Mouse (Mus musculus) limb, embryonic 15.5 days (tissue): ENCODE results near the gene Sec14l1. TPM values are rescaled to one million over a fixed set of nuclear protein-coding genes. Genes with fewer than 3 reads are reported as not detected.

Source experiments
- ATAC-seq: fragments of 200-750 bp; cut with Nextera tagmentation; 2 replicates; pipeline ENCODE4 v1.8.0; 2017; ENCODE audit warnings: low read depth, moderate TSS enrichment; ENCODE audit not compliant: insufficient number of reproducible peaks, low FRiP score, low TSS enrichment
- H3K27ac ChIP-seq: fragments of 300-500 bp; sonication (generic); 2 replicates; pipeline ENCODE4 v1.5.1; 2015; ENCODE audit warnings: moderate library complexity, mild to moderate bottlenecking, inconsistent platforms
- H3K27me3 ChIP-seq: fragments of 300-500 bp; sonication (generic); 2 replicates; pipeline ENCODE4 v1.6.1; 2015; ENCODE audit warnings: inconsistent platforms
- H3K36me3 ChIP-seq: fragments of 300-500 bp; sonication (generic); 2 replicates; pipeline ENCODE4 v1.6.1; 2015; ENCODE audit warnings: inconsistent platforms
- H3K4me1 ChIP-seq: fragments of 300-500 bp; sonication (generic); 2 replicates; pipeline ENCODE4 v1.6.1; 2015; ENCODE audit warnings: inconsistent platforms
- H3K4me2 ChIP-seq: fragments of 300-500 bp; sonication (generic); 2 replicates; pipeline ENCODE4 v1.6.1; 2015; ENCODE audit warnings: mild to moderate bottlenecking, inconsistent platforms
- H3K4me3 ChIP-seq: fragments of 300-500 bp; sonication (generic); 2 replicates; pipeline ENCODE4 v1.5.1; 2015; ENCODE audit warnings: mild to moderate bottlenecking, inconsistent platforms
- H3K9ac ChIP-seq: fragments of 300-500 bp; sonication (generic); 2 replicates; pipeline ENCODE4 v1.6.1; 2015; ENCODE audit warnings: inconsistent platforms
- H3K9me3 ChIP-seq: fragments of 300-500 bp; sonication (generic); 2 replicates; pipeline ENCODE4 v1.6.1; 2016; ENCODE audit warnings: inconsistent platforms
- WGBS: fragments of 180-500 bp; shearing (Covaris S2); methylation state at CpG from one replicate; pipeline ENCODE4 v1.1.7; 2015; 5-methylcytosine and 5-hydroxymethylcytosine counted together
- polyA plus RNA-seq: library from polyadenylated mRNA; unstranded; fragments of >200 nt; fragmentation: Nextera tagmentation; extraction: Ambion mirVana; gene quantifications from 2 replicates; pipeline ENCODE4 v1.2.1, GENCODE M21; 2015

Sec14l1 gene
- polyA plus RNA-seq, 1 experiment from 2014 or later: 59.2 TPM

GRCm38 (mm10) chr11:117089673-117090419 lies 25.1 kb upstream of the Sec14l1 start:
- H3K4me2 ChIP-seq: no peak overlapping the region
- no peaks in the 10 kb centered on the region for H3K36me3 ChIP-seq
- H3K27ac ChIP-seq: no peak overlapping the region
- no peak overlapping the region for H3K9ac ChIP-seq
- H3K4me3 ChIP-seq: no peak overlapping the region
- H3K4me1 ChIP-seq: peaks cover 35% of the 10 kb centered on the region
- H3K9me3 ChIP-seq: no peaks in the 10 kb centered on the region
- no peaks in the 10 kb centered on the region for H3K27me3 ChIP-seq
- 85% methylated on average over 8 of the region's 9 CpGs for WGBS
- no peak for ATAC-seq

GRCm38 (mm10) chr11:117091406-117091805 lies 23.6 kb upstream of the Sec14l1 start:
- no peak overlapping the region for H3K4me3 ChIP-seq
- no peak overlapping the region for H3K9ac ChIP-seq
- no peaks in the 10 kb centered on the region for H3K36me3 ChIP-seq
- H3K27ac ChIP-seq: 0 out of 2 replicates have a peak overlapping the region, but pooled peaks have one; percentile 75
- H3K4me1 ChIP-seq: peaks cover 35% of the 10 kb centered on the region
- no peak for ATAC-seq
- no peaks in the 10 kb centered on the region for H3K9me3 ChIP-seq
- H3K4me2 ChIP-seq: peak overlapping the region; percentile 37; the same call in 1 of the 2 replicates
- no peaks in the 10 kb centered on the region for H3K27me3 ChIP-seq
- WGBS: 26% methylated on average over 4 of the region's 4 CpGs

GRCm38 (mm10) chr11:117091845-117092244 lies 23.1 kb upstream of the Sec14l1 start:
- Histone ChIP-seq H3K27ac (peak overlapping the region; percentile 75), H3K9ac (no peak overlapping the region), H3K4me3 (peak overlapping the region; percentile 2; the same call in 1 of the 2 replicates), H3K36me3 (no peaks in the 10 kb centered on the region), H3K27me3 (no peaks in the 10 kb centered on the region), H3K4me1 (peaks cover 35% of the 10 kb centered on the region), H3K9me3 (no peaks in the 10 kb centered on the region), H3K4me2 (peak overlapping the region; percentile 37)
- ATAC-seq: peak; percentile 52; the same call in 1 of the 2 replicates
- 6% methylated on average over 22 of the region's 22 CpGs for WGBS

- no peak overlapping the region for H3K4me2 ChIP-seq
- ATAC-seq: no peak
- no peak overlapping the region for H3K9ac ChIP-seq
- H3K9me3 ChIP-seq: no peaks in the 10 kb centered on the region
- H3K27ac ChIP-seq: no peak overlapping the region
- H3K27me3 ChIP-seq: no peaks in the 10 kb centered on the region
- 48% methylated on average over 8 of the region's 8 CpGs for WGBS
- H3K4me1 ChIP-seq: peaks cover 37% of the 10 kb centered on the region
- H3K36me3 ChIP-seq: no peaks in the 10 kb centered on the region
- no peak overlapping the region for H3K4me3 ChIP-seq
These were observed 22.3 kb upstream of the Sec14l1 start for GRCm38 (mm10) chr11:117092711-117093110.

- WGBS: 64% methylated on average over 5 of the region's 5 CpGs
These were observed 20.9 kb upstream of the Sec14l1 start for GRCm38 (mm10) chr11:117093900-117094552.

GRCm38 (mm10) chr11:117094646-117095045 lies 20.3 kb upstream of the Sec14l1 start:
- peaks cover 42% of the 10 kb centered on the region for H3K4me1 ChIP-seq
- no peak overlapping the region for H3K27ac ChIP-seq
- no peaks in the 10 kb centered on the region for H3K9me3 ChIP-seq
- no peak overlapping the region for H3K9ac ChIP-seq
- WGBS: 81% methylated on average over 9 of the region's 9 CpGs
- no peak overlapping the region for H3K4me3 ChIP-seq
- H3K27me3 ChIP-seq: no peaks in the 10 kb centered on the region
- no peak overlapping the region for H3K4me2 ChIP-seq
- no peaks in the 10 kb centered on the region for H3K36me3 ChIP-seq
- ATAC-seq: no peak

More at GRCm38 (mm10) chr11:117093900-117094552, 20.9 kb upstream of the Sec14l1 start:
- no peak for ATAC-seq
- Histone ChIP-seq H3K27me3 (no peaks in the 10 kb centered on the region), H3K4me1 (peaks cover 42% of the 10 kb centered on the region), H3K9me3 (no peaks in the 10 kb centered on the region), H3K4me2 (no peak overlapping the region), H3K36me3 (no peaks in the 10 kb centered on the region), H3K4me3 (no peak overlapping the region), H3K27ac (no peak overlapping the region), H3K9ac (no peak overlapping the region)

GRCm38 (mm10) chr11:117097021-117097420 lies 17.9 kb upstream of the Sec14l1 start:
- Histone ChIP-seq H3K9ac (no peak overlapping the region), H3K36me3 (no peaks in the 10 kb centered on the region), H3K4me2 (no peak overlapping the region), H3K4me1 (peaks cover 31% of the 10 kb centered on the region), H3K4me3 (no peak overlapping the region), H3K9me3 (no peaks in the 10 kb centered on the region), H3K27me3 (no peaks in the 10 kb centered on the region), H3K27ac (no peak overlapping the region)
- no peak for ATAC-seq
- WGBS: 65% methylated on average over 9 of the region's 9 CpGs

- Histone ChIP-seq H3K27me3 (no peaks in the 10 kb centered on the region), H3K4me2 (no peak overlapping the region), H3K9me3 (no peaks in the 10 kb centered on the region), H3K9ac (no peak overlapping the region), H3K4me1 (peaks cover 23% of the 10 kb centered on the region), H3K36me3 (no peaks in the 10 kb centered on the region), H3K27ac (peak overlapping the region; percentile 47; the same call in 1 of the 2 replicates), H3K4me3 (no peak overlapping the region)
- WGBS: 19% methylated on average over 5 of the region's 5 CpGs
- no peak for ATAC-seq
These were observed 16.8 kb upstream of the Sec14l1 start for GRCm38 (mm10) chr11:117098155-117098554.

- Histone ChIP-seq H3K27ac (peak overlapping the region; percentile 47; the same call in 1 of the 2 replicates), H3K9me3 (no peaks in the 10 kb centered on the region), H3K36me3 (no peaks in the 10 kb centered on the region), H3K9ac (no peak overlapping the region), H3K27me3 (no peaks in the 10 kb centered on the region), H3K4me2 (no peak overlapping the region), H3K4me3 (no peak overlapping the region), H3K4me1 (peaks cover 25% of the 10 kb centered on the region)
- no peak for ATAC-seq
- WGBS: 80% methylated on average over 3 of the region's 3 CpGs
These were observed 16.2 kb upstream of the Sec14l1 start for GRCm38 (mm10) chr11:117098784-117099183.

- ATAC-seq: no peak
- 59% methylated on average over 2 of the region's 2 CpGs for WGBS
- Histone ChIP-seq H3K4me3 (no peak overlapping the region), H3K27ac (no peak overlapping the region), H3K4me2 (no peak overlapping the region), H3K27me3 (no peaks in the 10 kb centered on the region), H3K36me3 (no peaks in the 10 kb centered on the region), H3K9me3 (no peaks in the 10 kb centered on the region), H3K9ac (no peak overlapping the region), H3K4me1 (peaks cover 25% of the 10 kb centered on the region)
These were observed 15.6 kb upstream of the Sec14l1 start for GRCm38 (mm10) chr11:117099372-117099771.

- Histone ChIP-seq H3K36me3 (no peaks in the 10 kb centered on the region), H3K27ac (peak overlapping the region; percentile 71), H3K4me1 (peaks cover 31% of the 10 kb centered on the region), H3K9ac (no peak overlapping the region), H3K27me3 (no peaks in the 10 kb centered on the region), H3K4me3 (no peak overlapping the region), H3K4me2 (no peak overlapping the region), H3K9me3 (no peaks in the 10 kb centered on the region)
- ATAC-seq: no peak
- 49% methylated on average over 8 of the region's 8 CpGs for WGBS
These were observed 13.5 kb upstream of the Sec14l1 start for GRCm38 (mm10) chr11:117101351-117101921.
